Mouse (Mus musculus) MEL (cell line): ENCODE measurements around the gene Sept12. TPM values are rescaled to one million over a fixed set of nuclear protein-coding genes. Genes with fewer than 3 reads are reported as not detected.

Experiments
- DNase-seq: peaks from one replicate; pipeline ENCODE4 v3.0.0; 2011; ENCODE audit warnings: low read depth, low spot score
- H3K27ac ChIP-seq: 2 replicates; pipeline ENCODE4 v1.5.1; 2012; ENCODE audit warnings: low read depth, mild to moderate bottlenecking, control low read depth, low read length, moderate library complexity; ENCODE audit not compliant: control insufficient read depth
- H3K27me3 ChIP-seq, 2 experiments: fragments of 150-350 bp in 1 of 2; sonication (generic) in 1 of 2; 2 replicates each; pipeline ENCODE4 v1.6.1; 2012; ENCODE audit warnings: low read length in 2 of 2, mild to moderate bottlenecking in 2 of 2, improper control_type of control experiment in 1 of 2, moderate library complexity in 1 of 2; ENCODE audit not compliant: insufficient read depth in 2 of 2, control insufficient read depth in 1 of 2
- H3K36me3 ChIP-seq, 2 experiments: 2 replicates each; pipeline ENCODE4 v1.6.1; 2012 to 2014; ENCODE audit warnings: low read length in 2 of 2, improper control_type of control experiment in 1 of 2, inconsistent platforms in 1 of 2, mild to moderate bottlenecking in 1 of 2; ENCODE audit not compliant: insufficient read depth in 2 of 2, control insufficient read depth in 1 of 2
- H3K4me1 ChIP-seq, 2 experiments: fragments of 150-350 bp in 1 of 2; sonication (generic) in 1 of 2; 2 replicates each; pipeline ENCODE4 v1.6.1; 2012; ENCODE audit warnings: low read length in 2 of 2, improper control_type of control experiment in 1 of 2, mild to moderate bottlenecking in 1 of 2; ENCODE audit not compliant: insufficient read depth in 2 of 2, control insufficient read depth in 1 of 2
- H3K4me3 ChIP-seq, 2 experiments: fragments of 150-350 bp in 1 of 2; sonication (generic) in 1 of 2; 2 replicates each; pipeline ENCODE4 v1.5.1; 2012; ENCODE audit warnings: low read depth in 2 of 2, low read length in 2 of 2, mild to moderate bottlenecking in 2 of 2, moderate library complexity in 2 of 2, control low read depth in 1 of 2, improper control_type of control experiment in 1 of 2; ENCODE audit not compliant: control insufficient read depth in 1 of 2, insufficient read depth in 1 of 2
- H3K79me2 ChIP-seq: 2 replicates; pipeline ENCODE4 v1.6.1; 2012; ENCODE audit warnings: mild to moderate bottlenecking, low read length, moderate library complexity; ENCODE audit not compliant: control insufficient read depth, poor library complexity, insufficient read depth
- H3K9ac ChIP-seq: 2 replicates; pipeline ENCODE4 v1.6.1; 2012; ENCODE audit warnings: low read depth, mild to moderate bottlenecking, control low read depth, low read length, moderate library complexity; ENCODE audit not compliant: control insufficient read depth, poor library complexity, severe bottlenecking
- H3K9me3 ChIP-seq: fragments of 150-350 bp; sonication (generic); replicated peaks from 2 replicates; pipeline ENCODE4 v1.6.1; 2012; ENCODE audit warnings: mild to moderate bottlenecking, low read length, improper control_type of control experiment, moderate library complexity; ENCODE audit not compliant: insufficient read depth
- E2F4 ChIP-seq: IDR thresholded peaks from 2 replicates; pipeline ENCODE4 v1.6.1; 2011; ENCODE audit warnings: low read depth, low read length, improper control_type of control experiment, borderline replicate concordance
- EP300 ChIP-seq, 2 experiments: IDR thresholded peaks; 2 replicates each; pipeline ENCODE4 v1.6.1; 2011; ENCODE audit warnings: improper control_type of control experiment in 2 of 2, low read length in 2 of 2, low read depth in 1 of 2, mild to moderate bottlenecking in 1 of 2
- GATA1 ChIP-seq: IDR thresholded peaks from 2 replicates; pipeline ENCODE4 v1.6.1; 2011; ENCODE audit warnings: low read depth, low read length, improper control_type of control experiment
- HCFC1 ChIP-seq: IDR thresholded peaks from 2 replicates; pipeline ENCODE4 v1.6.1; 2012; ENCODE audit warnings: low read depth, mild to moderate bottlenecking, inconsistent platforms, low read length, improper control_type of control experiment, moderate library complexity
- KAT2A ChIP-seq: conservative IDR thresholded peaks from 2 replicates; pipeline ENCODE4 v1.6.1; 2012; ENCODE audit warnings: low read depth, low read length, improper control_type of control experiment, inconsistent platforms
- MYB ChIP-seq: IDR thresholded peaks from 2 replicates; pipeline ENCODE4 v1.6.1; 2011; ENCODE audit warnings: mild to moderate bottlenecking, low read depth, low read length, improper control_type of control experiment
- NELFE ChIP-seq: IDR thresholded peaks from 2 replicates; pipeline ENCODE4 v1.6.1; 2011; ENCODE audit warnings: low read depth, low read length, improper control_type of control experiment
- NRF1 ChIP-seq: IDR thresholded peaks from 2 replicates; pipeline ENCODE4 v1.6.1; 2014; ENCODE audit warnings: low read depth, mild to moderate bottlenecking, inconsistent platforms, low read length, improper control_type of control experiment, moderate library complexity; ENCODE audit not compliant: poor library complexity, insufficient read depth, severe bottlenecking
- SMC3 ChIP-seq: IDR thresholded peaks from 2 replicates; pipeline ENCODE4 v1.6.1; 2011; ENCODE audit warnings: low read depth, low read length, improper control_type of control experiment
- TAL1 ChIP-seq: IDR thresholded peaks from 2 replicates; pipeline ENCODE4 v1.6.1; 2012; ENCODE audit warnings: mild to moderate bottlenecking, inconsistent platforms, low read length, moderate library complexity, mixed read lengths
- TBP ChIP-seq: IDR thresholded peaks from 2 replicates; pipeline ENCODE4 v1.8.0; 2011; ENCODE audit warnings: low read depth, low read length, improper control_type of control experiment
- UBTF ChIP-seq: IDR thresholded peaks from 2 replicates; pipeline ENCODE4 v1.6.1; 2012; ENCODE audit warnings: low read depth, mild to moderate bottlenecking, inconsistent platforms, low read length, improper control_type of control experiment, moderate library complexity, borderline replicate concordance; ENCODE audit not compliant: insufficient read depth
- USF2 ChIP-seq, 2 experiments: IDR thresholded peaks; 2 replicates each; pipeline ENCODE4 v1.6.1; 2011 to 2012; ENCODE audit warnings: improper control_type of control experiment in 2 of 2, low read length in 2 of 2, borderline replicate concordance in 1 of 2, inconsistent platforms in 1 of 2, low read depth in 1 of 2, mild to moderate bottlenecking in 1 of 2; ENCODE audit not compliant: insufficient read depth in 1 of 2
- ZNF384 ChIP-seq: IDR thresholded peaks from 2 replicates; pipeline ENCODE4 v1.6.1; 2012; ENCODE audit warnings: low read depth, mild to moderate bottlenecking, inconsistent platforms, low read length, improper control_type of control experiment
- polyA plus RNA-seq, 2 experiments: library from polyadenylated mRNA; stranded (reverse) in 1 of 2; unstranded in 1 of 2; fragments of >175 nt in 1 of 2; fragments of >200 nt in 1 of 2; gene quantifications; 2 replicates each; pipeline versions ENCODE4 v1.2.1 to v1.2.4; 2012; ENCODE audit warnings: low replicate concordance in 2 of 2, low read depth in 1 of 2; ENCODE audit not compliant: insufficient read length in 2 of 2, insufficient read depth in 1 of 2, missing spikeins in 1 of 2
- total RNA-seq: library from RNA; depleted of rRNA; stranded (reverse); fragments of 300-350 nt; gene quantifications from 2 replicates; pipeline ENCODE4 v1.2.3, GENCODE M21; 2012; rRNA removed

Sept12 gene
- total and polyA plus RNA-seq, 3 experiments = 0.07 TPM; not detected in 2

- TF ChIP-seq NELFE = peak; percentile 82
- peak; percentile 65; the same call in 1 of the 2 replicates for TF ChIP-seq TBP
- TF ChIP-seq EP300 (IDR thresholded peaks at IDR 0.05; ENCODE audit: low read depth in 1 of 2, low read length in 2 of 2) = no peak
- TF ChIP-seq NRF1 = peak; percentile 85
- no peak for TF ChIP-seq USF2 (IDR thresholded peaks at IDR 0.05; ENCODE audit: borderline replicate concordance in 1 of 2, insufficient read depth in 1 of 2, low read depth in 1 of 2, low read length in 2 of 2)
- TF ChIP-seq UBTF = no peak
- peak; percentile 67; the same call in 1 of the 2 replicates for TF ChIP-seq HCFC1
- TF ChIP-seq KAT2A = no peak
Measured at GRCm38 (mm10) chr16:4938989-4939388, 58.7 kb downstream of the Sept12 start (continued).

- H3K27me3 ChIP-seq = no peaks in the 10 kb centered on the region
- H3K4me3 ChIP-seq = peak within 1 kb of the TSS; percentile 80 to 82
- no peak for DNase-seq
- no peaks in the 10 kb centered on the region for H3K36me3 ChIP-seq
- H3K9me3 ChIP-seq = no peaks in the 10 kb centered on the region
- H3K9ac ChIP-seq = peak within 1 kb of the TSS; percentile 81
- peak within 1 kb of the TSS; percentile 18 for H3K27ac ChIP-seq
- H3K79me2 ChIP-seq = peaks cover 4% of the 10 kb centered on the region
- H3K4me1 ChIP-seq = 0 out of 4 replicates have a peak, but pooled peaks cover 0 to 5% of the 10 kb centered on the region in 2 experiments
- TF ChIP-seq NELFE (no peak), TAL1 (no peak), ZNF384 (no peak), E2F4 (no peak), SMC3 (no peak), MYB (no peak)
Measured at GRCm38 (mm10) chr16:4938461-4938860, 59.2 kb downstream of the Sept12 start, which contains the start of gene Nudt16l1. Nudt16l1 (plus strand) TSS chr16:4938761.

- Histone ChIP-seq H3K4me1 (0 out of 4 replicates have a peak, but pooled peaks cover 0 to 5% of the 10 kb centered on the region in 2 experiments), H3K4me3 (no peak overlapping the region), H3K36me3 (no peaks in the 10 kb centered on the region), H3K27ac (no peak overlapping the region)
- no peak for DNase-seq
- no peak for TF ChIP-seq GATA1
- TF ChIP-seq, all 39 proteins: peak for 0
- no peaks in the 10 kb centered on the region for H3K27me3 ChIP-seq
- peaks cover 4% of the 10 kb centered on the region for H3K79me2 ChIP-seq
- no peak overlapping the region for H3K9ac ChIP-seq
- H3K9me3 ChIP-seq = no peaks in the 10 kb centered on the region
Measured at GRCm38 (mm10) chr16:4937351-4938190, 60.1 kb downstream of the Sept12 start.

Other genes with a start within 250 kb of the Sept12 start
- gene Cdip1, start 207.6 kb downstream of the Sept12 start, total RNA-seq = 18.9 and 24.8 TPM in 2 replicates
- 10 to 100 TPM; 32.8 to 97.8 TPM for gene Cdip1, start 207.6 kb downstream of the Sept12 start, polyA plus RNA-seq
- gene 4930562C15Rik, start 162.4 kb downstream of the Sept12 start, total RNA-seq = 0.12 TPM in 1 of 2 replicates, not detected in the other
- gene 4930562C15Rik, start 162.4 kb downstream of the Sept12 start, polyA plus RNA-seq = under 1 TPM in 1 of 2 experiments, not detected in 1; 0.21 TPM
- 2.8 and 4.3 TPM in 2 replicates for gene Ubald1, start 117.5 kb downstream of the Sept12 start, total RNA-seq
- 10 to 100 TPM in 1 of 2 experiments, not detected in 1; 25.6 TPM for gene Ubald1, start 117.5 kb downstream of the Sept12 start, polyA plus RNA-seq
- gene Mgrn1, start 111.6 kb downstream of the Sept12 start, total RNA-seq = 8.4 and 9.8 TPM in 2 replicates
- 10 to 100 TPM in 1 of 2 experiments, not detected in 1; 25.0 TPM for gene Mgrn1, start 111.6 kb downstream of the Sept12 start, polyA plus RNA-seq
- 34.2 and 41.1 TPM in 2 replicates for gene Nudt16l1, start 59.1 kb downstream of the Sept12 start, total RNA-seq
- gene Nudt16l1, start 59.1 kb downstream of the Sept12 start, polyA plus RNA-seq = 10 to 100 TPM in 1 of 2 experiments, not detected in 1; 69.3 TPM
- 19.9 and 27.1 TPM in 2 replicates for gene Anks3, start 33.6 kb downstream of the Sept12 start, total RNA-seq
- gene Anks3, start 33.6 kb downstream of the Sept12 start, polyA plus RNA-seq = 10 to 100 TPM in 1 of 2 experiments, not detected in 1; 33.9 TPM
- not detected in 2 replicates for gene Smim22, start 9.4 kb upstream of the Sept12 start, total RNA-seq
- gene Smim22, start 9.4 kb upstream of the Sept12 start, polyA plus RNA-seq = not detected
- gene Rogdi, start 15.7 kb upstream of the Sept12 start, total RNA-seq = 1.7 and 1.9 TPM in 2 replicates
- gene Rogdi, start 15.7 kb upstream of the Sept12 start, polyA plus RNA-seq = 10 to 100 TPM in 1 of 2 experiments, not detected in 1; 17.8 TPM
- 63.6 and 68.7 TPM in 2 replicates for gene Glyr1, start 52.0 kb upstream of the Sept12 start, total RNA-seq
- 100 to 1,000 TPM in 1 of 2 experiments, 10 to 100 TPM in 1; 44.8 to 103 TPM for gene Glyr1, start 52.0 kb upstream of the Sept12 start, polyA plus RNA-seq
- 14.9 and 18.1 TPM in 2 replicates for gene Ubn1, start 52.2 kb upstream of the Sept12 start, total RNA-seq
- gene Ubn1, start 52.2 kb upstream of the Sept12 start, polyA plus RNA-seq = 10 to 100 TPM; 24.9 to 34.5 TPM
- not detected in 2 replicates for gene Ppl, start 134.6 kb upstream of the Sept12 start, total RNA-seq
- under 1 TPM in 1 of 2 experiments, not detected in 1; 0.01 TPM for gene Ppl, start 134.6 kb upstream of the Sept12 start, polyA plus RNA-seq
- not detected in 2 replicates for gene Sec14l5, start 149.3 kb upstream of the Sept12 start, total RNA-seq
- gene Sec14l5, start 149.3 kb upstream of the Sept12 start, polyA plus RNA-seq = under 1 TPM in 1 of 2 experiments, not detected in 1; 0.03 TPM
- gene Nagpa, start 206.2 kb upstream of the Sept12 start, total RNA-seq = 34.0 and 34.5 TPM in 2 replicates
- gene Nagpa, start 206.2 kb upstream of the Sept12 start, polyA plus RNA-seq = 10 to 100 TPM in 1 of 2 experiments, not detected in 1; 60.5 TPM
- gene AU021092, start 224.4 kb upstream of the Sept12 start, total RNA-seq = not detected in 2 replicates
- gene AU021092, start 224.4 kb upstream of the Sept12 start, polyA plus RNA-seq = not detected
- gene Alg1, start 235.8 kb upstream of the Sept12 start, total RNA-seq = 38.2 and 46.4 TPM in 2 replicates
- gene Alg1, start 235.8 kb upstream of the Sept12 start, polyA plus RNA-seq = 10 to 100 TPM in 1 of 2 experiments, not detected in 1; 42.9 TPM